Mouse (Mus musculus) CH12.LX (cell line): Measurements from ENCODE around the gene Sec14l4. TPM values are rescaled to one million over a fixed set of nuclear protein-coding genes. Genes with fewer than 3 reads are reported as not detected.

Experiments used
- DNase-seq: peaks from one replicate; pipeline ENCODE4 v3.0.0-alpha.2; 2013; ENCODE audit errors: extremely low read depth
- H3K27ac ChIP-seq: 2 replicates; pipeline ENCODE4 v1.5.1; 2012; ENCODE audit warnings: low read depth, mild to moderate bottlenecking, control low read depth, moderate library complexity; ENCODE audit not compliant: insufficient read depth
- H3K27me3 ChIP-seq: replicated peaks from 2 replicates; pipeline ENCODE3; 2012; ENCODE audit warnings: inconsistent platforms
- H3K36me3 ChIP-seq, 2 experiments: replicated peaks in 1 of 2; 2 replicates each; pipeline versions ENCODE3 to v1.6.1; 2012; ENCODE audit warnings: inconsistent platforms in 1 of 2, low read length in 1 of 2, mild to moderate bottlenecking in 1 of 2, mixed read lengths in 1 of 2, moderate library complexity in 1 of 2; ENCODE audit not compliant: control insufficient read depth in 1 of 2, insufficient read depth in 1 of 2
- H3K4me1 ChIP-seq, 2 experiments: 2 replicates each; pipeline ENCODE4 v1.6.1; 2012; ENCODE audit warnings: inconsistent platforms in 1 of 2, moderate library complexity in 1 of 2; ENCODE audit not compliant: insufficient read depth in 2 of 2, control insufficient read depth in 1 of 2
- H3K4me2 ChIP-seq: 2 replicates; pipeline ENCODE4 v1.6.1; 2012; ENCODE audit warnings: low read depth, mild to moderate bottlenecking, control low read depth; ENCODE audit not compliant: poor library complexity, insufficient read depth, severe bottlenecking
- H3K4me3 ChIP-seq, 3 experiments: fragments of 150-350 bp in 1 of 3; sonication (generic) in 1 of 3; replicated peaks in 1 of 3; 2 replicates each; pipeline versions ENCODE3 to v1.5.1; 2011 to 2012; ENCODE audit warnings: low read depth in 2 of 3, low read length in 2 of 3, mild to moderate bottlenecking in 2 of 3, moderate library complexity in 2 of 3, control low read depth in 1 of 3, improper control_type of control experiment in 1 of 3, inconsistent platforms in 1 of 3, mixed read lengths in 1 of 3; ENCODE audit not compliant: poor library complexity in 1 of 3
- H3K79me2 ChIP-seq: replicated peaks from 2 replicates; pipeline ENCODE4 v1.6.1; 2012; ENCODE audit warnings: mild to moderate bottlenecking, moderate library complexity; ENCODE audit not compliant: control insufficient read depth, poor library complexity, insufficient read depth, severe bottlenecking; ENCODE audit errors: extremely low read depth
- H3K9ac ChIP-seq: 2 replicates; pipeline ENCODE4 v1.6.1; 2012; ENCODE audit warnings: low read depth, mild to moderate bottlenecking, control low read depth, moderate library complexity; ENCODE audit not compliant: insufficient read depth
- H3K9me3 ChIP-seq: replicated peaks from 2 replicates; pipeline ENCODE3; 2012; ENCODE audit warnings: low read length, inconsistent platforms, mixed read lengths
- BHLHE40 ChIP-seq: IDR thresholded peaks from 2 replicates; pipeline ENCODE4 v1.6.1; 2011; ENCODE audit warnings: mild to moderate bottlenecking, low read depth, low read length, improper control_type of control experiment
- CHD1 ChIP-seq: IDR thresholded peaks from 2 replicates; pipeline ENCODE4 v1.6.1; 2012; ENCODE audit warnings: low read depth, low read length, improper control_type of control experiment, inconsistent platforms
- CHD2 ChIP-seq: IDR thresholded peaks from 2 replicates; pipeline ENCODE4 v1.6.1; 2011; ENCODE audit warnings: low read length, improper control_type of control experiment
- CTCF ChIP-seq, 2 experiments: IDR thresholded peaks in 1 of 2; conservative IDR thresholded peaks in 1 of 2; 2 replicates each; pipeline ENCODE4 v1.5.1; 2011 to 2012; ENCODE audit warnings: low read depth in 2 of 2, low read length in 2 of 2, improper control_type of control experiment in 1 of 2, inconsistent platforms in 1 of 2, mild to moderate bottlenecking in 1 of 2, moderate library complexity in 1 of 2
- ELF1 ChIP-seq: IDR thresholded peaks from 2 replicates; pipeline ENCODE4 v1.6.1; 2014; ENCODE audit warnings: low read depth, mild to moderate bottlenecking, inconsistent platforms, low read length, improper control_type of control experiment
- EP300 ChIP-seq: IDR thresholded peaks from 2 replicates; pipeline ENCODE4 v1.6.1; 2011; ENCODE audit warnings: low read length, improper control_type of control experiment
- ETS1 ChIP-seq: conservative IDR thresholded peaks from 2 replicates; pipeline ENCODE4 v1.6.1; 2012; ENCODE audit warnings: low read depth, mild to moderate bottlenecking, inconsistent platforms, low read length, improper control_type of control experiment, moderate library complexity
- GABPA ChIP-seq: IDR thresholded peaks from 2 replicates; pipeline ENCODE4 v1.6.1; 2012; ENCODE audit warnings: low read depth, low read length, improper control_type of control experiment, inconsistent platforms; ENCODE audit not compliant: insufficient replicate concordance
- JUN ChIP-seq: IDR thresholded peaks from 2 replicates; pipeline ENCODE4 v1.6.1; 2011; ENCODE audit warnings: low read depth, mild to moderate bottlenecking, low read length, improper control_type of control experiment, moderate library complexity; ENCODE audit not compliant: insufficient read depth
- JUND ChIP-seq: conservative IDR thresholded peaks from 2 replicates; pipeline ENCODE4 v1.6.1; 2011; ENCODE audit warnings: low read depth, low read length, improper control_type of control experiment
- KAT2A ChIP-seq: IDR thresholded peaks from 2 replicates; pipeline ENCODE4 v1.6.1; 2012; ENCODE audit warnings: low read length, improper control_type of control experiment, inconsistent platforms; ENCODE audit not compliant: insufficient replicate concordance
- MAFK ChIP-seq: IDR thresholded peaks from 2 replicates; pipeline ENCODE4 v1.6.1; 2011; ENCODE audit warnings: low read length, improper control_type of control experiment; ENCODE audit not compliant: insufficient replicate concordance
- MAX ChIP-seq: IDR thresholded peaks from 2 replicates; pipeline ENCODE4 v1.6.1; 2011; ENCODE audit warnings: low read length, improper control_type of control experiment
- MAZ ChIP-seq: IDR thresholded peaks from 2 replicates; pipeline ENCODE4 v1.6.1; 2012; ENCODE audit warnings: low read depth, mild to moderate bottlenecking, inconsistent platforms, low read length, improper control_type of control experiment, moderate library complexity
- MEF2A ChIP-seq: IDR thresholded peaks from 2 replicates; pipeline ENCODE4 v1.6.1; 2014; ENCODE audit warnings: low read depth, mild to moderate bottlenecking, inconsistent platforms, low read length, improper control_type of control experiment, borderline replicate concordance
- MXI1 ChIP-seq: IDR thresholded peaks from 2 replicates; pipeline ENCODE4 v1.6.1; 2011; ENCODE audit warnings: mild to moderate bottlenecking, low read depth, low read length, improper control_type of control experiment
- MYC ChIP-seq: IDR thresholded peaks from 2 replicates; pipeline ENCODE4 v1.6.1; 2011; ENCODE audit warnings: low read depth, mild to moderate bottlenecking, improper control_type of control experiment, low read length
- NELFE ChIP-seq: IDR thresholded peaks from 2 replicates; pipeline ENCODE4 v1.6.1; 2011; ENCODE audit warnings: low read depth, low read length, improper control_type of control experiment
- NRF1 ChIP-seq: IDR thresholded peaks from 2 replicates; pipeline ENCODE4 v1.6.1; 2014; ENCODE audit warnings: low read depth, mild to moderate bottlenecking, inconsistent platforms, low read length, improper control_type of control experiment, moderate library complexity
- POLR2A ChIP-seq: IDR thresholded peaks from 2 replicates; pipeline ENCODE4 v1.6.1; 2011; ENCODE audit warnings: low read depth, mild to moderate bottlenecking, improper control_type of control experiment, low read length
- RAD21 ChIP-seq: IDR thresholded peaks from 2 replicates; pipeline ENCODE4 v1.6.1; 2011; ENCODE audit warnings: low read depth, mild to moderate bottlenecking, low read length, improper control_type of control experiment, moderate library complexity
- RCOR1 ChIP-seq: conservative IDR thresholded peaks from 2 replicates; pipeline ENCODE4 v1.6.1; 2012; ENCODE audit warnings: low read depth, mild to moderate bottlenecking, inconsistent platforms, low read length, improper control_type of control experiment
- SIN3A ChIP-seq: IDR thresholded peaks from 2 replicates; pipeline ENCODE4 v1.6.1; 2012; ENCODE audit warnings: low read length, improper control_type of control experiment, inconsistent platforms
- SMC3 ChIP-seq: IDR thresholded peaks from 2 replicates; pipeline ENCODE4 v1.6.1; 2011; ENCODE audit warnings: low read depth, low read length, improper control_type of control experiment
- TBP ChIP-seq: conservative IDR thresholded peaks from 2 replicates; pipeline ENCODE4 v1.6.1; 2011; ENCODE audit warnings: low read depth, low read length, improper control_type of control experiment
- TCF12 ChIP-seq: IDR thresholded peaks from 2 replicates; pipeline ENCODE4 v1.6.1; 2014; ENCODE audit warnings: low read depth, mild to moderate bottlenecking, inconsistent platforms, low read length, improper control_type of control experiment
- UBTF ChIP-seq: IDR thresholded peaks from 2 replicates; pipeline ENCODE4 v1.6.1; 2012; ENCODE audit warnings: low read depth, mild to moderate bottlenecking, inconsistent platforms, low read length, improper control_type of control experiment, moderate library complexity
- USF1 ChIP-seq: IDR thresholded peaks from 2 replicates; pipeline ENCODE4 v1.6.1; 2014; ENCODE audit warnings: low read depth, mild to moderate bottlenecking, inconsistent platforms, low read length, improper control_type of control experiment
- USF2 ChIP-seq: conservative IDR thresholded peaks from 2 replicates; pipeline ENCODE4 v1.6.1; 2011; ENCODE audit warnings: low read depth, low read length, improper control_type of control experiment
- ZC3H11A ChIP-seq: IDR thresholded peaks from 2 replicates; pipeline ENCODE4 v1.6.1; 2012; ENCODE audit warnings: low read depth, mild to moderate bottlenecking, inconsistent platforms, low read length, improper control_type of control experiment
- ZKSCAN1 ChIP-seq: IDR thresholded peaks from 2 replicates; pipeline ENCODE4 v1.6.1; 2012; ENCODE audit warnings: low read depth, inconsistent platforms, low read length, improper control_type of control experiment, borderline replicate concordance
- dilution Hi-C: fragments of 300-500 bp; cut with MboI; formaldehyde crosslinking; loops from 2 replicates; pipeline ENCODE4 v1.14.3; 2020; ENCODE audit warnings: low sequenced_read_pairs; ENCODE audit not compliant: extremely low pct_unique_long_range_greater_than_20kb, extremely low pct_ligation_motif_present
- in situ Hi-C: fragments of 300-500 bp; cut with MboI; formaldehyde crosslinking; loops from 3 replicates; pipeline ENCODE4 v1.14.3; 2019; ENCODE audit warnings: low sequenced_read_pairs, low pct_ligation_motif_present, low pct_unique_long_range_greater_than_20kb, mixed read lengths
- polyA plus RNA-seq: library from polyadenylated mRNA; unstranded; fragments of >175 nt; gene quantifications from 2 replicates; pipeline ENCODE4 v1.2.1, GENCODE M21; 2012; ENCODE audit warnings: low read depth; ENCODE audit not compliant: insufficient read length
- total RNA-seq, 2 experiments: library from RNA; depleted of rRNA; stranded (reverse); fragments of 300-350 nt in 1 of 2; fragments of >200 nt in 1 of 2; gene quantifications; 2 replicates each; pipeline ENCODE4 v1.2.3; 2012 to 2014

Gene Sec14l4
- total and polyA plus RNA-seq, 3 experiments, result 0.42 to 3.5 (median 0.47) TPM

DNA sequence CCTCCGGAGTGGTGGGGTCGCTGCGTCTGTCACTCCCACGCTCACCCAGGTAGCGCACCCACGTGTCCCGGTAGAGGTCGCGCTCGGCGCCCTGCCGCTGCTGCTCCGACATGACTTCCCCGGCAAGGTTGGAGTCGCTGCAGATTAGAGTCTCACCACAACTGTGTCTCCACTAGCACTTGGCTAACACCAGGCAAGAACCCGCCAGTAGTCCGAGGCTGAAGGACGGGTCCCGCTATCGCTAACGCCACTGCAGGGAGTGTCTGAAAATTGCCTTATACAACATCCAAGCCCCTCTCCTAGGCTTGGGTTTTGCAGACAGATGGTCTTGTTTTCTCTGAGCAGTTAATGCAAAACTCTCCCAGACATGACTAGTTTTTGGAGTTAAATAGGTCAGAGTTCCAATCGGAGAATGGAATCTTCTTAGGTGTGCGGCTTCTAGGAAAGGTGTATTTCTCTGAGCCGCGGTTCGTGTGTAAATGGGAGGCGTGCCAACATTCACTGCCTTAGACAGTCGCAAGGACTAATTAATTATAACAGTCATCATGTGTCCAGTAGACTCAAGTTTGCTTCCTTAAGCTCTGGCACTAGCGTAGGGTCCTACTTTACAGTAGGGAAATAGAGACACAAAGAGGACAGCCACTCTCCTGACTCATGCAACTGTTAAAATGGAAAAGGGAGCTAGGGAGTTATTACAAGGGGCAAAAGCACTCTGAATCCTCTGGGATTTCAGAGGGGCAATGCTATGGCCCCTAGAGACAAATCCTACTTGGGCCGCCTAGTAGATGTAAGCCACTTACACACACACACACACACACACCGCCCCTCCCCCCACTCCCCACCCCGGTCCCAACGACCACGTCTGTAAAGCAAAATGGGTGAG, 64.2 kb downstream of the Sec14l4 start, which contains the start of gene Mtfp1 (continued):
- TF ChIP-seq MAZ, result peak; percentile 73; the same call in 1 of the 2 replicates
- no peak for TF ChIP-seq JUND
- no peak; the same call in 1 of the 2 replicates for TF ChIP-seq TBP
- no peak for TF ChIP-seq NRF1
- TF ChIP-seq CTCF (conservative IDR thresholded peaks at IDR 0.05 in 1 of 2, IDR thresholded peaks at IDR 0.05 in 1 of 2; ENCODE audit: low read depth in 2 of 2, low read length in 2 of 2), result peak in 1 of 2 experiments; percentile 48; a peak in 2 of 4 replicates

DNA sequence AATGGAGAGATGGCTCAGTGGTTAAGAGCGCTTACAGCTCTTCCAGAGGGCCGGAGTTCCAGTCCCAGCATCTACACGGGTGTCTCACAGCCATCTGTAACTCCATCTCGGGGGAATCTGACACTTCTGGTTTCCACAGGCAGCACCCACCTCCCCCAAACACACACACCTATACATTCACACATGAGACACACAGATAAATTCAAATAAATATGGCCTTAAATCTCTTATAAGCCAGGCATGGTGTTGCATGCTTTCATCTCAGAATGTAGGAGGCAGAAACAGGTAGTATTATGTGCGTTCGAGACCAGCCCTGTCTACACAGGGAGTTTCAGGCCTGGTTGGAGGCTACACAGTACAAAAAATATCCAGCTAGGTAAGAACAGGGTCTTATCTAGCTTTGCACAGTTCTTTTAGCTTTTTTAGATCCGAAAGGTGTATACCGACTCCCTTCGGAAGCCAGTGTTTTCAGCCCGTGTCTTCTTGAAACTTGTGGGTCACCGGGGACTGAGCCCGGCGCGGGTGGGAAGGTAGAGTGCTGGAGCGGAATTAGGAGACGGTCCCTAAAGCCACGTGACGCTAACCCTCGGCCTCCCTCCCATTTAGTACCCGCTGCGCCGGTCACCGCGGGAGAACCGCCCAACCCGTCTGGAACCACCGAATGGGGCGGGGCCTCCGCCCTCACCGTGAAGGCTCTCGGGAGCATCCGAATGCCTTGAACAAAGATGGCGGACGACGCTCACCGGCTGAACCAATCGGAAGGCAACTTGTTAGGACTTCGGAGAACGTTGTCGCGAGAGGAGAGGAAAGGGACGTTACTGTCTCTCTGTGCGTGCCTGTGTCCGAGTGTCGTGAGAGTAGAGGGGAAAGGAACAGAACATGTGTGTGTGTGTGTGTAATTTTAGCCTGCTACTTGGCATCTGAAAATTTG, 65.1 kb downstream of the Sec14l4 start:
- peak overlapping the region; percentile 95 for H3K9ac ChIP-seq
- H3K27me3 ChIP-seq, result no peaks in the 10 kb centered on the region
- peak overlapping the region; percentile 61 to 78 (median 67) for H3K4me3 ChIP-seq
- dilution Hi-C loops (no loop called here), in situ Hi-C loops (no loop called here)
- H3K79me2 ChIP-seq, result no peaks in the 10 kb centered on the region
- H3K4me2 ChIP-seq, result peak overlapping the region; percentile 78
- peak; percentile 100 for DNase-seq
- peaks cover 11 to 30% of the 10 kb centered on the region in 2 experiments for H3K4me1 ChIP-seq
- H3K27ac ChIP-seq, result peak overlapping the region; percentile 82
- H3K36me3 ChIP-seq, result peaks cover 23 to 55% of the 10 kb centered on the region in 2 experiments
- peaks cover 7% of the 10 kb centered on the region for H3K9me3 ChIP-seq
- TF ChIP-seq TCF12 (peak; percentile 95), KAT2A (peak; percentile 99), CHD1 (0 out of 2 replicates have a peak, but pooled peaks have one; percentile 28), SMC3 (no peak), RAD21 (no peak), BHLHE40 (peak; percentile 75; the same call in 1 of the 2 replicates), CHD2 (peak; percentile 100), ZC3H11A (no peak), UBTF (0 out of 2 replicates have a peak, but pooled peaks have one; percentile 18), MYC (peak; percentile 90), JUN (no peak), SIN3A (peak; percentile 81; the same call in 1 of the 2 replicates), RCOR1 (no peak), ELF1 (peak; percentile 89), CTCF (conservative IDR thresholded peaks at IDR 0.05 in 1 of 2, IDR thresholded peaks at IDR 0.05 in 1 of 2; ENCODE audit: low read depth in 2 of 2, low read length in 2 of 2) (no peak), MXI1 (peak; percentile 85), TBP (peak; percentile 96), MAFK (no peak), POLR2A (peak; percentile 99), MAZ (peak; percentile 92; the same call in 1 of the 2 replicates), NELFE (peak; percentile 96), ETS1 (no peak; the same call in 1 of the 2 replicates), MAX (peak; percentile 93), USF2 (peak; percentile 95), USF1 (peak; percentile 95), GABPA (peak; percentile 87; the same call in 1 of the 2 replicates), ZKSCAN1 (no peak), NRF1 (peak; percentile 79), MEF2A (peak; percentile 79), EP300 (no peak)
